Mouse (Mus musculus): ENCODE data around the gene Il20ra. TPM values are rescaled to one million over a fixed set of nuclear protein-coding genes. Genes with fewer than 3 reads are reported as not detected.
"Not testable (repeated sequence)": the region's sequence is repeated elsewhere in the genome, so short reads cannot be mapped to it uniquely, and the experiment has no call there.

The Il20ra gene
- total RNA-seq (2021): not detected
- long read RNA-seq, experiment 1: 0 reads
- long read RNA-seq, experiment 2: 0 reads

GRCm38 (mm10) chr10:19712421-19712836 lies at the start of gene Il20ra:
Gene Il20ra (plus strand): TSS chr10:19712570.
- peak; percentile 25 to 50 for DNase-seq (ENCODE audit: low spot score in 2 of 2)

- no peak for DNase-seq (ENCODE audit: low spot score in 2 of 2)
Measured at GRCm38 (mm10) chr10:19668973-19669372, 43.4 kb upstream of the Il20ra start.

DNA sequence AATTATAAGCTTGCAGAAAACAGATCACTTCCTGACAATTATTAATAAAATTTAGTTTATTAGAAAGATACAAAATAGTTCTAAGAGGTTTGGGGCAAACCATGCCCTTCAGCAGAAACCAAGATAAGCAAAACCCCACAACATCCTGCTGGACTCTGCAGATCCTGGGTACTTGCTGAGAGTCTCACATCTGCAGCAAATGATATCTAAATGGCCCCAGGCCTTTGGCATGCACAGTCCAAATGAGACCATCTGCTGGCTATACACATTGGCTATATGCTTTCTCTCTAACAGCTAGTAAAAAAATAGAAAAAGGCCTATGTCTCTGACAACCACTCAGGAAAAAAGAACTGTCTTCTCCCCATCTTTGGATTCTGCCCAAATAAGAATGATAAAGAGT lies 40.4 kb upstream of the Il20ra start:
- DNase-seq (ENCODE audit: low spot score in 2 of 2): no peak

DNA sequence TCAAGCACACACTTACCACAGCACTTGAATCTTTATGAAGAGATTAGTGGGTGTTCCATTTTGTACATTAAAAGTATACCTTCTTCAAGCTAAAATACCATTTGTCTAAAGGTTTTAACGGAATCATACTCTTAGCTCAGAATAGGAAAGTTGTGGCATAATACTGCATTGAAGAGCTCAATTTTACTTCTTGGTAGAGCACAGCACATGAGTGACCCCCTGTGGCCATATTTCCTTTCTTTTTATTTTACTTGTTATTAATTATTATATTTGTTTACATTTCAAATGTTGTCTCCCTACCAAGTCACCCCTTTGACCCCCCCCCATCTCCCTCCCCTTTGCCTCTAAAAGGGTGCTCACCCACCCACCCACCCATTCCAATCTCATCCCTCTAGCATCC lies 39.2 kb upstream of the Il20ra start:
- DNase-seq (ENCODE audit: low spot score in 2 of 2): no peak

DNA sequence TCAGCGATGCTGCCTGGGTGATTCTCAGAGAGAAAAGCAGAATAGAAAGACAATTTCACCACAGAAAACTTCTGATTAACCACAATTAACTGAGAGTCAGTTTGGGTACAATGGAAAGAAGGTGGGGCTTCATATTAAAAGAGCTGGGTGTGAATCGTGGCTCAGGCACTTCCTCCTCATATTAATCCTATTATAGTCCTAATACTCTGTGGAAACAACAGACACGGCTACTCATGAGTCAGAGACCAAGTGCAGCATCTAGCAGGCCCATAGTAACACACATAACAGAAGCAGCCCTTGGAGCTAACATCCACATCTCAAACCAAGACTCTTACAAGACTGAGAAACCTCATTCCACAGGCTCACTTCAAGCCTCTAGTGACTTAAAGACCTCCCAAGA lies 24.7 kb upstream of the Il20ra start:
- no peak for DNase-seq (ENCODE audit: low spot score in 2 of 2)

GRCm38 (mm10) chr10:19691287-19691686 lies 21.1 kb upstream of the Il20ra start:
- DNase-seq (ENCODE audit: low spot score in 2 of 2): no peak

- no peak for DNase-seq (ENCODE audit: low spot score in 2 of 2)
Measured at GRCm38 (mm10) chr10:19691771-19692170, 20.6 kb upstream of the Il20ra start.

- DNase-seq (ENCODE audit: low spot score in 2 of 2): no peak
Measured at GRCm38 (mm10) chr10:19692332-19692731, 20.0 kb upstream of the Il20ra start.

- peak in 1 of 2 experiments; percentile 27 for DNase-seq (ENCODE audit: low spot score in 2 of 2)
Measured at GRCm38 (mm10) chr10:19692988-19693387, 19.4 kb upstream of the Il20ra start.

GRCm38 (mm10) chr10:19693629-19694028 lies 18.7 kb upstream of the Il20ra start:
- DNase-seq (ENCODE audit: low spot score in 2 of 2): no peak

- DNase-seq (ENCODE audit: low spot score in 2 of 2): no peak
Measured at GRCm38 (mm10) chr10:19699331-19699730, 13.0 kb upstream of the Il20ra start.

DNA sequence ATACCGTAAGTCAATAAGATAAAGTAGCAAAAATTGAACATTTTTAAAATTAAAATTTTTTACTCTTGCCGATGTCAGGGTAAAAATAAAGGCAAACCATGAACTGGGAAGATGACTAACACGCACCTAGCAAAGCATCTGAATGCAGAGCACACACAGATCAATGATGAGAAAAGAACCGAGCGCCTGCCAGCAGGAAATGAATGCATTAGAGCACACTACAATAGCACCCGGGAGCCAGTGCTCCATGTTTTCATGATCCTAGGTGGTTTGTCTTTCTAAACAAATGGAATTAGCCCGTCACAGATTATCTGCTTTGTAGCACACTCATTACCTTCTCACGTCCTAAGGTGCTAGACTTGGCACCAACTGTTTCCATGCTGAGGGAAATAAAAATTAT lies 7.9 kb upstream of the Il20ra start:
- no peak for DNase-seq (ENCODE audit: low spot score in 2 of 2)

DNA sequence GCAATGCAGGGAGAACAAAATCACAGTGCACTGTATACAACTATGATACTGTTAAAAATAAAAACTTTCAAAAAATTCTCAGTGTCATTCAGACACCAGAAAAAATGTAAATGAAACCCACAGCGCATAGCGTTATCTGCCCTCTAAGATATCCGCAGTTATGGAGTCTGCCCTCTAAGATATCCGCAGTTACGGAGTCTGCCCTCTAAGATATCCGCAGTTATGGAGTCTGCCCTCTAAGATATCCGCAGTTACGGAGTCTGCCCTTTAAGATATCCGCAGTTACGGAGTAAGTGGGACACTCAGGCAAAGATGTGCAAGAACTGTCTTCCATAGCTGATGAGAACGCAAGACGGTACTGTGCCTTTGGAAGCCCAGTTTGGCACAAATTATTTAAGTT lies 4.6 kb upstream of the Il20ra start:
- no peak for DNase-seq (ENCODE audit: low spot score in 2 of 2)

DNA sequence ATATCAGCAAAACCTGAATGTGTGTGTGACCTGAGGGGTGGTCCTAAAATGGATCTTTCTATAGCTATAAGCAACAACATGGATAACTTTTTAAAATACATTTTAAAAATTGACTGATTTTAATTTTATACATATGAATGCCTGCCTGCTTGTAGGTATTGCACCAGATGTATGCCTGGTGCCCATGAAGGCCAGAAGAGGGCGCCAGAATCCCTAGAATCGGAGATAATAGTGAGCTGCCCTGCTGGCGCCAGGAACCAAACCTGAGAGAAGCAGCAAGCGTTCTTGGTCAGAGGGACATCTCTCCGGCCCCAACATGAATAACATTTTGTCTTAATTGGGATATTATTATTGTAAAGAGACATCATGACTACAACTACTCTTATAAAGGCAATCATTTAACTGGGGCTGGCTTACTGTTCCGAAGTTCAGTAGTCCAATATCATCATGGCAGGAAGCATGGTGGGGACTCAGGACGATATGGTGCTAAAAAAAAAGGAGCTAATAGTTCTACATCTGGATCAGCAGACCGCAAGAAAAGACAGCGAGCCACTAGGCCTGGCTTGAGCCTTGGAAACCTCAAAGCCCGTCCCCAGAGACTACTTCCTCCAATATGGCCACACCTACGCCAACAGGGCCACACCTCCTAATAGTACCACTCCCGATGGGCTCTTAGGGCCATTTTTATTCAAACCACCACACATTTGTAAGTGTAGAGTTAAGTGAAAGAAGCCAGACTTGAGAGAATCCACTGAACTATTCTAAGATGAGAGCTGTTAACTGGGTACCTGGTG lies 3.9 kb upstream of the Il20ra start:
- no peak for DNase-seq (ENCODE audit: low spot score in 2 of 2)

DNA sequence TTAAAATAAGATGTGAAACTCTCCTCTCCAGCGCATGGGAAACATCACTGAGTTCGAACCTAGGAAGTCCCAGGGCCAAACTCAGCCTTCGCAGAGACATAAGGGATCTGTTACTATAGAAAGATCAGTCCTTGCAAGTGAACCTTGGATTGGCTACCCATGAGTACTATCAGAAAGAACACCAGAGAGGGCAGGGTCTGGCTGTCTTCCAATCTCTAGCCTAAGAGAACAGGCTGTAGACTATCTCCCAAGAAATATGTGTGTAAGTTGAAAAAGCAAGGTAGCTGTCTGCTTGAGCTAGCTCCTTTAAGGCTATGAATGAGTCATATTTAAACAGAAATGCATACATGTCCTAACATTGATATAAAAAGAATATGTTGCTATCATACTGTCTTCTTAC lies 1.4 kb upstream of the Il20ra start:
- DNase-seq (ENCODE audit: low spot score in 2 of 2): no peak

DNA sequence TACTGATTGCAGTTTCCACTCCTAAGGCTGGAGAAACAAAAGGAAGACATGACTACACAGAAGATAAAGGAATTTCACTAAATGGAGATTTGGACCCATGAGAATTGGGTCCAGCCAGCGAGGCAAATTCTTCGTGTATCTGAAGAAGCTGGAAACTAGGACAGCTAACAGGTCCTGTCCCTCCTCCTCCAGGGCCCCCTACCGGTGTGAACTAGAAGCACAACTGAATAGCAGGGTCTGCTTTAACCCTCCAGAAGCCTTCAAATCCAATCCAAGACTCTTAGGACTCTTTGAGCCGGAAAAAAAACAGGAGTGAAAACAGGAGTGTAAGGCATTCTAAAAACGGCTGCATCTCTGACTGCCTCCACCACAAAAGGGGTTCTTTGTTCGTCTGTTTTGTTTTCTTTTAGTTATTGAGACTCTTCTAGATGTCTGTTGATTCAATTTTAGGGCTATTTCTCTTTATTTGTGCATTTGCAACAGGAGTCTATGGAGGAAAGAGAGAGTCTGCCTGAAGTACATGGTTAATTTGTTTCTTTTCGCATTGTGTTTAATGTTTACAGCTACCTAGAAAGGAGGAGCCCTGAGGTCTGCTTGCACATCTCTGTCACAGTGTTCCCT lies 709 bp upstream of the Il20ra start:
- no peak for DNase-seq (ENCODE audit: low spot score in 2 of 2)

DNA sequence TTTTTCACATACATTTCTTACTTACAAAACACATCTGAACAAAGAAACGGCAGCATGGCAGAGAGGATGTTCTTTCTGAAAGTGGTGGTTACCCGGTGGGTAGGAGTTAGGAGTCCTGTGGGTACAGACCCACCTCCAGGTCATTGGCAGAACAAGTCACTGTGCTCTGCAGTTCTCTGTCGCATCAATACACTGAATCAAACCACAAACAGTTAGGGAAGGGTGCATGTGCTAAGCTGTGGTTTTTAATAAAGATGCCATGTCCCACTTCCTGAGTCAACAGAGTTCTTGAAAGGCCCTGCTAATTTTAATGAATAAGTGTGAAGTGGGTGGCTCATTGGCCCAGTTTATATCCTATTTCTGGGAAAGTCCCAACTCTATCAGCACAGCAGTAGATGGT lies 6.3 kb downstream of the Il20ra start:
- no peak for DNase-seq (ENCODE audit: low spot score in 2 of 2)

DNA sequence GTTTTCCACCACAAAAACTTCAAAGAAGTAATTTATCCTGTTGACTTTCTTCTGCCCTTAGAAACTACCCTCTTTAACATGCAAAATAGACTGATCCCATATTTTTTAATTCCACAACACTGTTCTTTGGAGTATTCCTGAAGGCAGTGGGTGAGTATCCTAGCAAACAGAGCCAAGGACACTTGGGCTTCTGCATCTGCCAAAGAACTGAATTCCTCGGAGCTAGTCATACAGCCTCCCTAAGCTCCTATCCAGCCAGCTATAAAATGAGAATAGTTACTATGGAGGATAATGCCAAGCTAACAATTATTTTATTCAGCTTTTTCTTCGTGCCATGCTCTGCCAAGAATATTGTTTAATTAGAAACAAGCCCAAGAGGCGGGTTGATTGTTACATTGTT lies 9.9 kb downstream of the Il20ra start:
- no peak for DNase-seq (ENCODE audit: low spot score in 2 of 2)

DNA sequence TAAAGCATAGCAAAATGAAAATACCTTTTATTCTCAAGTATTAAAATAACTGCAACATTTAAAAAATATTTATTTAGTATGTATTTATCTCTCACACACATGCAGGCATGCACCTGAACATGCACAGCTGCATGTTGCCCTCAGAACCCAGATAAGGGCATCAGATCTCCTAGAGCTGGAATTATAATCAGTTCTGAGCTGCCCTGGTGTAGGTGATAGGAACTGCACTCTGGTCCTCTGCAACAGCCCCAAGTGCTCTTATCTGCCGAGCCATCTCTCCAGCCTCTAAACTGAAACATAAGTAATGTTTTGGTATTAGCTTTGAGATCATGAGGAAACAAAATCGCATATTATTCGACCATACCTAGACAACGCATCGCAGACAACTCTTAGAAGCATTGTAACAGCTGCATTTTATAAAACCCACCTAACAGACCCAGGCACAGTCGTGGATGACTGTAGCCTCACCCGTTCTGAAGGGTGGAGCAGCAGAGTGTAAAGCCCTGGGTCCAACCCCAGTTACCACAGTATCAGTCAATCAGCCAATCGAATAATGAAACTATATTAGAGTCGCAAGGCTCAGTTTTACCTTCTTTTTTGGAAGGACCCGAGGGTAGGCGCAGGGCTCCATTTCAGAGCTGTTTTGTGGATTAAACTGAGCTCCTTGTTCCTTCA lies 11.9 kb downstream of the Il20ra start:
- no peak for DNase-seq (ENCODE audit: low spot score in 2 of 2)

- DNase-seq (ENCODE audit: low spot score in 2 of 2): not testable (repeated sequence)
Measured at GRCm38 (mm10) chr10:19738442-19738841, 26.1 kb downstream of the Il20ra start.

DNA sequence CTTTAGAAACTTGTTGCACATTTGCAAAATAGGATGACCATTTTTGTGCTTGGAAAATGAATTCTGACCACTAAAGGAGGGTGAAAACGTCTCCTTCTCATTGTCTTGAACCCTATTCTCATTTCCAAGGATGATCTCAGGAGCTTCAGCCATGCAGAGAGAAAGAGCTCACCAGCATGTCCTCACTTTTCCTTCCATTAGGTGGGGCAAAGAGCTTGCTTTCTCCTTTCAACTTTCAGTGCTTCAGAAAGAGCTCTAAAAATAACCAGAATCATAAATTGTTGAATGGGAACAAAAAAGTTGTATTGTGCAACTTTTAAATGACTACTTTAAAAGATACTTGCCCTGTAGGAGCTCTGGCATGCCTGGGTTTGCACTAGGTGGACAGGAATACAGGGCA lies 33.3 kb downstream of the Il20ra start:
- no peak for DNase-seq (ENCODE audit: low spot score in 2 of 2)

GRCm38 (mm10) chr10:19746156-19746555 lies 33.8 kb downstream of the Il20ra start:
- DNase-seq (ENCODE audit: low spot score in 2 of 2): no peak

Data from gastrocnemius, postnatal 4 days (tissue).